Mouse (Mus musculus): ENCODE data around the gene Fam166b. TPM values are rescaled to one million over a fixed set of nuclear protein-coding genes. Genes with fewer than 3 reads are reported as not detected.

Fam166b gene
- not detected for polyA plus RNA-seq (2017; shearing (Covaris generic))

GRCm38 (mm10) chr4:43428946-43429345 lies at the start of gene Fam166b:
Gene Fam166b, minus strand, starts transcription at chr4:43429134.

GRCm38 (mm10) chr4:43454041-43454836 lies 25.3 kb upstream of the Fam166b start, which contains the start of gene Cd72:
Gene Cd72, minus strand, starts transcription at chr4:43454628.

GRCm38 (mm10) chr4:43441639-43442038 lies 12.7 kb upstream of the Fam166b start, which contains the start of gene Tesk1:
Gene Tesk1, plus strand, starts transcription at chr4:43441939.

DNA sequence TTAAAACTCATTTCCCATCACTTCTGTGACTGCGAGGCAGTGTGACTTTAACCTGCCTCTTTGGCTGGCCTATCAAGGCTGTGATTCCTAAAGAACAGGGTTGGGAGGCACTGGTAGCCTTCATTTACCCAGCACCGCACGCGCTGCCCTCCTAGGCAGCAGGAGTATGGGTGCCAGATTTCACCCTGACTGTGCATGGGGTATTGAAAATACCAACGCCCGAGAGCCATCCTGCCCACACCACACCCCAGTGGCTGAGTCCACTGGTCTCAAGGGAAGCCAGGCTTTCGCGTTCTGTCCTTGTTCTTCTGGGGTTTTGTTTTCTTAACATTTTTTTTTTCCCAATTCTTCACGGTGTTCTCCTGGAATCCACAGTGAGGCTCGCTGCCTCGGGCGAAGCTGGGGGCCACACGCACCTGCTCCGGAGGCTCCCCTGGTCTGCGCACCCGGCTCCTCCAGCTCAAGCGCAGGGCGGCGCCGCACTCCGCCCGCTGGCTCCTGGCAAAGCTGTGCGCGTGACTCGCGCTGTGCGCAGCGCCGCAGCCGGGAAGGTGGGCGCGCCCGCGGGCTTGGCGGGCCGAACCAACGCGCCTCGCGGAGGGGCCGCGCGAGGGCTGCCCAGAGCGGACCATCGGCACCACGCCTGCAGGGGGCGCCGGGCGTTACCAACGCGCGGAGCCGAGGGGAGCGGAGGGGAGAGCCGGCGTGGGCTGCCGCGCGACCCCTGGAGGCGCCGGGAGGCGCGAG lies 47.4 kb downstream of the Fam166b start, which contains the start of gene Rusc2:
Rusc2 (plus strand) TSS at position 572 of the 747 bp plus-strand sequence.

Other genes with a start within 250 kb of the Fam166b start
- 0.16 TPM for gene Atp8b5, start 162.0 kb downstream of the Fam166b start, polyA plus RNA-seq (2017; shearing (Covaris generic))
- 1.3 TPM for gene Rusc2, start 47.2 kb downstream of the Fam166b start, polyA plus RNA-seq (2017; shearing (Covaris generic))
- gene Tesk1, start 12.8 kb upstream of the Fam166b start, polyA plus RNA-seq (2017; shearing (Covaris generic)) = 76.2 TPM
- gene Cd72, start 25.5 kb upstream of the Fam166b start, polyA plus RNA-seq (2017; shearing (Covaris generic)) = 22.2 TPM
- 259 TPM for gene Sit1, start 54.6 kb upstream of the Fam166b start, polyA plus RNA-seq (2017; shearing (Covaris generic))
- 75.2 TPM for gene Ccdc107, start 63.8 kb upstream of the Fam166b start, polyA plus RNA-seq (2017; shearing (Covaris generic))
- gene Arhgef39, start 70.6 kb upstream of the Fam166b start, polyA plus RNA-seq (2017; shearing (Covaris generic)) = 11.4 TPM
- gene Car9, start 77.8 kb upstream of the Fam166b start, polyA plus RNA-seq (2017; shearing (Covaris generic)) = 0.45 TPM
- gene Tpm2, start 94.6 kb upstream of the Fam166b start, polyA plus RNA-seq (2017; shearing (Covaris generic)) = not detected
- 56.9 TPM for gene Creb3, start 133.2 kb upstream of the Fam166b start, polyA plus RNA-seq (2017; shearing (Covaris generic))
- gene Tln1, start 133.6 kb upstream of the Fam166b start, polyA plus RNA-seq (2017; shearing (Covaris generic)) = 199 TPM
- gene Rgp1, start 149.6 kb upstream of the Fam166b start, polyA plus RNA-seq (2017; shearing (Covaris generic)) = 7.2 TPM
- 26.1 TPM for gene Gba2, start 149.7 kb upstream of the Fam166b start, polyA plus RNA-seq (2017; shearing (Covaris generic))
- gene Msmp, start 155.4 kb upstream of the Fam166b start, polyA plus RNA-seq (2017; shearing (Covaris generic)) = 2.8 TPM
- gene Npr2, start 202.8 kb upstream of the Fam166b start, polyA plus RNA-seq (2017; shearing (Covaris generic)) = 0.13 TPM
- gene Spag8, start 224.5 kb upstream of the Fam166b start, polyA plus RNA-seq (2017; shearing (Covaris generic)) = not detected
- gene Hint2, start 227.3 kb upstream of the Fam166b start, polyA plus RNA-seq (2017; shearing (Covaris generic)) = 54.9 TPM
- 1.4 TPM for gene Tmem8b, start 239.8 kb upstream of the Fam166b start, polyA plus RNA-seq (2017; shearing (Covaris generic))
- gene Fam221b, start 240.0 kb upstream of the Fam166b start, polyA plus RNA-seq (2017; shearing (Covaris generic)) = 1.5 TPM